Mouse (Mus musculus): Measurements from ENCODE around the gene Dlg4. TPM values are rescaled to one million over a fixed set of nuclear protein-coding genes. Genes with fewer than 3 reads are reported as not detected.

Gene Dlg4
- total RNA-seq, 4 experiments from 2014 or later = 3.9 to 6.3 (median 5.2) TPM

Small RNA genes lying within 50 kb of the gene (microRNA-seq; reads per million reads assigned to microRNA genes)
- gene Gm44349 = not detected
- gene Mir324 = 956 reads per million, percentile 82 among the genes with 10 or more reads in this experiment

Other genes starting within 250 kb of the Dlg4 start
- 1 to 10 TPM; 2.2 to 4.3 (median 3.8) TPM for gene Chrnb1, start 221.0 kb upstream of the Dlg4 start, total RNA-seq (2022)
- gene Fgf11, start 215.1 kb upstream of the Dlg4 start, total RNA-seq (2022) = 1 to 10 TPM; 2.1 to 3.3 (median 2.6) TPM
- gene Tmem102, start 211.3 kb upstream of the Dlg4 start, total RNA-seq (2022) = under 1 TPM; 0.14 to 0.57 (median 0.31) TPM
- gene Gm39566, start 201.6 kb upstream of the Dlg4 start, total RNA-seq (2022) = not detected
- gene Spem2, start 198.5 kb upstream of the Dlg4 start, total RNA-seq (2022) = not detected
- gene Spem1, start 194.8 kb upstream of the Dlg4 start, total RNA-seq (2022) = not detected
- gene Nlgn2, start 179.2 kb upstream of the Dlg4 start, total RNA-seq (2022) = 1 to 10 TPM; 3.1 to 6.9 (median 4.3) TPM
- gene Tmem256, start 178.4 kb upstream of the Dlg4 start, total RNA-seq (2022) = 100 to 1,000 TPM; 193 to 338 (median 283) TPM
- gene Plscr3, start 170.6 kb upstream of the Dlg4 start, total RNA-seq (2022) = 10 to 100 TPM; 20.7 to 25.3 (median 21.7) TPM
- under 1 TPM in 1 of 4 experiments, not detected in 3; 0.23 TPM for gene Tnk1, start 158.2 kb upstream of the Dlg4 start, total RNA-seq (2022)
- gene Tmem95, start 138.9 kb upstream of the Dlg4 start, total RNA-seq (2022) = not detected
- gene Kctd11, start 135.5 kb upstream of the Dlg4 start, total RNA-seq (2022) = 1 to 10 TPM; 2.0 to 2.6 (median 2.4) TPM
- gene Acap1, start 121.4 kb upstream of the Dlg4 start, total RNA-seq (2022) = 1 to 10 TPM in 2 of 4 experiments, under 1 TPM in 2; 0.16 to 1.1 (median 0.83) TPM
- under 1 TPM; 0.43 to 0.81 (median 0.60) TPM for gene 2810408A11Rik, start 116.0 kb upstream of the Dlg4 start, total RNA-seq (2022)
- 10 to 100 TPM; 38.0 to 50.9 (median 43.4) TPM for gene Neurl4, start 115.9 kb upstream of the Dlg4 start, total RNA-seq (2022)
- 10 to 100 TPM; 23.2 to 32.1 (median 27.7) TPM for gene Gps2, start 103.1 kb upstream of the Dlg4 start, total RNA-seq (2022)
- 100 to 1,000 TPM; 410 to 451 (median 437) TPM for gene Eif5a, start 95.0 kb upstream of the Dlg4 start, total RNA-seq (2022)
- 10 to 100 TPM; 13.8 to 32.7 (median 24.3) TPM for gene Ybx2, start 81.1 kb upstream of the Dlg4 start, total RNA-seq (2022)
- gene Slc2a4, start 68.8 kb upstream of the Dlg4 start, total RNA-seq (2022) = 100 to 1,000 TPM; 435 to 503 (median 470) TPM
- gene Cldn7, start 52.2 kb upstream of the Dlg4 start, total RNA-seq (2022) = 1 to 10 TPM in 1 of 4 experiments, not detected in 3; 1.1 TPM
- 100 to 1,000 TPM; 144 to 172 (median 168) TPM for gene Ctdnep1, start 35.8 kb upstream of the Dlg4 start, total RNA-seq (2022)
- 10 to 100 TPM; 41.7 to 57.3 (median 48.1) TPM for gene Elp5, start 34.4 kb upstream of the Dlg4 start, total RNA-seq (2022)
- gene Gabarap, start 25.8 kb upstream of the Dlg4 start, total RNA-seq (2022) = 100 to 1,000 TPM; 287 to 342 (median 325) TPM
- 10 to 100 TPM; 21.0 to 24.9 (median 23.6) TPM for gene Phf23, start 21.2 kb upstream of the Dlg4 start, total RNA-seq (2022)
- 1 to 10 TPM; 4.0 to 6.4 (median 5.1) TPM for gene Dvl2, start 16.3 kb upstream of the Dlg4 start, total RNA-seq (2022)
- 1,000 to 10,000 TPM; 1,233 to 1,415 (median 1,285) TPM for gene Acadvl, start 1.5 kb upstream of the Dlg4 start, total RNA-seq (2022)
- not detected for gene Asgr1, start 37.1 kb downstream of the Dlg4 start, total RNA-seq (2022)
- under 1 TPM in 1 of 4 experiments, not detected in 3; 0.34 TPM for gene Asgr2, start 75.7 kb downstream of the Dlg4 start, total RNA-seq (2022)
- 1 to 10 TPM; 2.6 to 4.5 (median 3.2) TPM for gene Mgl2, start 113.4 kb downstream of the Dlg4 start, total RNA-seq (2022)
- gene Clec10a, start 139.3 kb downstream of the Dlg4 start, total RNA-seq (2022) = 1 to 10 TPM; 1.7 to 4.2 (median 3.2) TPM
- 1 to 10 TPM in 1 of 4 experiments, under 1 TPM in 3; 0.38 to 2.8 (median 0.68) TPM for gene Slc16a11, start 195.8 kb downstream of the Dlg4 start, total RNA-seq (2022)
- gene Slc16a13, start 204.1 kb downstream of the Dlg4 start, total RNA-seq (2022) = 1 to 10 TPM; 2.5 to 3.6 (median 3.4) TPM
- 10 to 100 TPM in 3 of 4 experiments, 1 to 10 TPM in 1; 5.9 to 22.0 (median 17.3) TPM for gene Bcl6b, start 212.9 kb downstream of the Dlg4 start, total RNA-seq (2022)
- 10 to 100 TPM; 22.2 to 31.6 (median 29.0) TPM for gene 0610010K14Rik, start 221.0 kb downstream of the Dlg4 start, total RNA-seq (2022)
- gene Gm21988, start 222.9 kb downstream of the Dlg4 start, total RNA-seq (2022) = 1 to 10 TPM; 1.2 to 2.7 (median 2.4) TPM
- 100 to 1,000 TPM in 2 of 4 experiments, 10 to 100 TPM in 2; 91.2 to 119 (median 96.3) TPM for gene Rnasek, start 222.9 kb downstream of the Dlg4 start, total RNA-seq (2022)
- 1 to 10 TPM; 2.6 to 4.0 (median 3.1) TPM for gene Alox12, start 238.4 kb downstream of the Dlg4 start, total RNA-seq (2022)